Mouse (Mus musculus): ENCODE measurements at regions not wholly inside any gene's neighbourhood (a gene's known extent, or its start where the extent isn't known, plus 50 kb on each side); places are given as distances from the start of the nearest gene placed in this dataset.

DNA sequence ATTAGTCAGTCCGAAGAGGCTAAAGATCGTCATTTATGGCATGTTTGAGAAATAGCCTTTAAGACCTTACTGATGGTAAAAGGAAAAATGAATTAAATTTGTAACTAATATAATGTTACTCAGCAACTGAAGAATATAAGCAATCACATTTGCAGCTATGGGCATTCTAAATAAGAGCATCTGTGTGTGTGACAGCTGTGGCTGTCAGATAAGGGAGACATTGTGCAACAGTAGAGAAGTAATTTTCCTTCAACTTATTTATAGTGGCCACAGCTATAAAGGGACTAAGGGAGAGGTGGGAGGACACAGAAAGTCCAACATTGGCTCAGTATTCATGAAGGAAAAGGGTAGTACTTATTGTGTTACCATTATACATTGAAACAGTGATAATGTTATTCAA is 591.8 kb upstream of the Fat1 start:
- TF ChIP-seq CTCF (IDR thresholded peaks at IDR 0.05), result no peak
- DNase-seq (ENCODE audit: extremely low spot score in 1 of 2, low spot score in 2 of 2), result no peak
- intact Hi-C loops (cut with DNase I), result no loop called here

DNA sequence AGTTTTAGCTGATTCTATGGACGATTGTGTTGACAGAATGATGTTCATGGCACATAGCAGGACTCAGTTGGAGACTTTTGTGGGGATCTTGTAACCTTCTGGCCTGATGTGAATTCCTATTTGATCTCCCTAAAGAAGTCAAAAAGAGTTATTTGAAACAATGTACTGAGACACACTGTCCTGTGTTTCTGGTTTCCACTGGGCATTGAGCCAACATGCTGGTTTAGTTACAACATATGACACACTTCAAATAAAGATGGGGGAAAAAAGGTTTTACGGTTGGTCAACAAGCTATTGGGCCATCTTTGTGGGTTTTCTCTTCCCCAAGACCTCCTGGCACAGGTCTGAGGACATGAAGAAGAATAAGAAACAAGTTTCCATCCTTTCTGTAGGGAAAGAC is 591.3 kb upstream of the Fat1 start:
- no peak for DNase-seq (ENCODE audit: extremely low spot score in 1 of 2, low spot score in 2 of 2)
- Histone ChIP-seq H3K4me3 (no peak overlapping the region), H3K27ac (no peak overlapping the region)
- intact Hi-C loops (cut with DNase I), result no loop called here
- no peak for TF ChIP-seq CTCF (IDR thresholded peaks at IDR 0.05)

More for the DNA sequence above, 591.8 kb upstream of the Fat1 start:
- Histone ChIP-seq H3K27ac (no peak overlapping the region), H3K4me3 (no peak overlapping the region)

DNA sequence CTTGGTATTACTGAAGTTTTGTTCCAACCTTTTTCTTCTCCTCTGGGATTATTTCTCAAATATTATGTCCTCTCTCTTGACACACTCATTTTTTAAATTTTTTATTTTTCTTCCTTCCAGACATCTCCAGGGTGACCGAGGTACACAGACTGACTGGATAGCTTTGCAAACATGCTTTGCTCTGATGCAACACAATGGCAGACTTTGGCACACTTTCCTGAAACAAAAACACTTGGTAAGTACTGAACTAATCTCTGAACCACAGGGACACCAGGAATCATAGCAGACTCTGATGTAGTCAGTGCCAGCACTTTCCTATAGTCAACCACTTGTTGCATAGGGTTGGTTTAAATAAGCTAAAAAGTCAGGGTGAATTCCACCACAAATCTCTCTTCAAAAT is 587.8 kb upstream of the Fat1 start:
- DNase-seq (ENCODE audit: extremely low spot score in 1 of 2, low spot score in 2 of 2), result no peak
- Histone ChIP-seq H3K4me3 (no peak overlapping the region), H3K27ac (no peak overlapping the region)
- no peak for TF ChIP-seq CTCF (IDR thresholded peaks at IDR 0.05)
- intact Hi-C loops (cut with DNase I), result no loop called here

DNA sequence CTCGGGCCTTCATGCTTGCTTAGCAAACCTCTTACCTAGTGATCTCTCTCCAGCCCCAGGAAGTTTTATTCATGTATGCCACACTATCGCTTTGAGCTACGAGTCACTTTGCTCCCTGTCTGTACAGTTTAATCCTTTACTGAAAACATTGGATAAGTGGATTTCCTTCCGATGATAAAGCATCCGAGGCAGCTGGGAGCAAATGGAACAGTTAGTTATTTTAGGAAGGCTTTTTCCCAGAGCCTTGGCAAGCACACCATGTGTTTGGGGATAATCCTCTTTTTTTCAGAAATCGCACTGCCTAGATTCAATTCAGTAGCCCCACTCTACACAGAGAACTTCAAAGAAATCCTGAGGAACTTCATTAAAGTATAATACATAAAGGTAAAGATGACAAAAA is 561.3 kb upstream of the Fat1 start:
- no peak for DNase-seq (ENCODE audit: extremely low spot score in 1 of 2, low spot score in 2 of 2)
- intact Hi-C loops (cut with DNase I), result loop anchor here (10.0 kb wide), 1 partner anchor 561 kb away; the partner anchor contains the start of gene Fat1

GRCm38 (mm10) chr8:44377731-44378130 is 557.5 kb upstream of the Fat1 start:
- no peak for DNase-seq (ENCODE audit: extremely low spot score in 1 of 2, low spot score in 2 of 2)
- intact Hi-C loops (cut with DNase I), result loop anchor here (10.0 kb wide), 1 partner anchor 557 kb away; the partner anchor contains the start of gene Fat1
- Histone ChIP-seq H3K27ac (no peak overlapping the region), H3K4me3 (no peak overlapping the region)
- TF ChIP-seq CTCF (IDR thresholded peaks at IDR 0.05), result no peak

More for the DNA sequence above, 561.3 kb upstream of the Fat1 start:
- Histone ChIP-seq H3K27ac (no peak overlapping the region), H3K4me3 (no peak overlapping the region)
- no peak for TF ChIP-seq CTCF (IDR thresholded peaks at IDR 0.05)

- no peak for DNase-seq (ENCODE audit: extremely low spot score in 1 of 2, low spot score in 2 of 2)
- no peak overlapping the region for H3K4me3 ChIP-seq
- H3K27ac ChIP-seq, result no peak overlapping the region
- intact Hi-C loops (cut with DNase I), result no loop called here
- no peak for TF ChIP-seq CTCF (IDR thresholded peaks at IDR 0.05)
Observed at GRCm38 (mm10) chr8:44408462-44408861, 526.8 kb upstream of the Fat1 start.

- TF ChIP-seq CTCF (IDR thresholded peaks at IDR 0.05), result no peak
- intact Hi-C loops (cut with DNase I), result no loop called here
- DNase-seq (ENCODE audit: extremely low spot score in 1 of 2, low spot score in 2 of 2), result no peak
- Histone ChIP-seq H3K4me3 (no peak overlapping the region), H3K27ac (no peak overlapping the region)
Observed at GRCm38 (mm10) chr8:44410261-44410660, 525.0 kb upstream of the Fat1 start.

DNA sequence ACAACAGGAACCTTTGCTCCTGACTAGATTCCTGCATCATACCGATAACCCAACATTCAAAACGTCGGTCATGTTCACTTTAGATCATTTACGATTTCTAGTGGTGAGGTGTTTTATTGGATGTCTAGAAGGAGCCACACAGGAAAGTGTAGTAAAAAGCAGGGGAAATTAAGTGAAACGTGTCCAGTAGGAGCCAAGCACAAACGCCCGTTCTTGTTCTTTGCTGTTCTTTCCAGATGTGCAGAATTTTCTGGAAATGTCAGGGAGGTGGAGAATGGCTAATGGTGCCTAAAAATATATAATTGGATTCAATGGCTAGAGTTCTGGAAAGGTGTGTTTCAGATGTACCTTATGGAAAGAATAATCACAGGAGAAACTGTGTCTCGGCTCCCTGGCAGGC is 517.2 kb upstream of the Fat1 start:
- Histone ChIP-seq H3K4me3 (no peak overlapping the region), H3K27ac (no peak overlapping the region)
- TF ChIP-seq CTCF (IDR thresholded peaks at IDR 0.05), result no peak
- intact Hi-C loops (cut with DNase I), result no loop called here
- no peak for DNase-seq (ENCODE audit: extremely low spot score in 1 of 2, low spot score in 2 of 2)

DNA sequence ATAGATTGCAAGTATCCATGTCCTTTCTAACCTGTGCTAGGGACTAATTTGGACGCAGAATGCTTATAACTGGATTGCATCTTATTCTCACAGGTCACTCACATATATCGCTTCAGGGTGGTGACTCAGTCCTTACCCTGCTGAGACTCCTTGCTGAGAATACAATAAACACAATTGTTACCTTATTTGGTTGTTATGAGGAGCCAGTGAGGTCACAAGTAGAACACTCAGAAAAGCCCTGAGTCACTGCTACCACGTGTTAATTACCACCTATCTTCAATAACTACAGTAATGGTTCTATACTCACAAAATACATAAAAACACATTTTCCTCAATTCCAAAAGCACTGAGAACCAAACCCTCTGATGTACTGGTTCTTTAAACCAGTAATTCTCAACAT is 479.8 kb upstream of the Fat1 start:
- intact Hi-C loops (cut with DNase I), result no loop called here
- TF ChIP-seq CTCF (IDR thresholded peaks at IDR 0.05), result no peak
- DNase-seq (ENCODE audit: extremely low spot score in 1 of 2, low spot score in 2 of 2), result no peak
- no peak overlapping the region for H3K4me3 ChIP-seq
- H3K27ac ChIP-seq, result no peak overlapping the region

- DNase-seq (ENCODE audit: extremely low spot score in 1 of 2, low spot score in 2 of 2), result no peak
- Histone ChIP-seq H3K27ac (no peak overlapping the region), H3K4me3 (no peak overlapping the region)
- intact Hi-C loops (cut with DNase I), result no loop called here
- no peak for TF ChIP-seq CTCF (IDR thresholded peaks at IDR 0.05)
Observed at GRCm38 (mm10) chr8:44456336-44456735, 478.9 kb upstream of the Fat1 start.

DNA sequence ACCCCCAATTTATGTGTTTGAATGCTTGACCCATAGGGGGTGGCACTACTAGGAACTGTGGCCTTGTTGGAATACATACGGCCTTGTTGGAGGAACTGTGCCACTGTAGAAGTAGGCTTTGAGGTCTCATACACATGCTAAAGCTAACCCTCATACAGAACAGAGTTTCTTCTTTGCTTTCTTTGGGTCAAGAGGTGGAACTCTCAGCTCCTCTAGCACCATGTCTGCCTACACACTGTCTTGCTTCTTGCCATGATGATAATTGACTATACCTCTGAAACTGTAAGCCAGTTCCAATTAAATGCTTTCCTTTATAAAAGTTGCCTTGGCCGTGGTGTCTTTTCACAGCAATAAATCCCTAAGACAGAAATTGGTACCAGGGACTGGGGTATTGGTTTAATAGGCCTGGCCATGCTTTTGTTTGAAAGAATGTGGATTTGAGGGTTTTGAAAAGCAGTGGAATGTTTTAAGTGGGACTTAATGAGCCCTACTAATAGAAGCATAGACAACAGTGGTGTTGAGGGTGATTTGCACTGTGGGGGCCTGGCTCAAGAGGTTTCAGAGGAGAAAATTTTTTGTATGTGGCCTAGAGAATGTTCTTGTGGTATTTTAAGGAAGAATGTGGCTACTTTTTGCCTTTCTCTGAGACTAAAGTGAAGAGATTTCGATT is 468.7 kb upstream of the Fat1 start:
- DNase-seq (ENCODE audit: extremely low spot score in 1 of 2, low spot score in 2 of 2), result no peak
- Histone ChIP-seq H3K4me3 (no peak overlapping the region), H3K27ac (no peak overlapping the region)
- no peak for TF ChIP-seq CTCF (IDR thresholded peaks at IDR 0.05)
- intact Hi-C loops (cut with DNase I), result no loop called here

- no peak for TF ChIP-seq CTCF (IDR thresholded peaks at IDR 0.05)
- no peak overlapping the region for H3K4me3 ChIP-seq
- intact Hi-C loops (cut with DNase I), result no loop called here
- no peak for DNase-seq (ENCODE audit: extremely low spot score in 1 of 2, low spot score in 2 of 2)
- no peak overlapping the region for H3K27ac ChIP-seq
Observed at GRCm38 (mm10) chr8:44512876-44513275, 422.4 kb upstream of the Fat1 start.

DNA sequence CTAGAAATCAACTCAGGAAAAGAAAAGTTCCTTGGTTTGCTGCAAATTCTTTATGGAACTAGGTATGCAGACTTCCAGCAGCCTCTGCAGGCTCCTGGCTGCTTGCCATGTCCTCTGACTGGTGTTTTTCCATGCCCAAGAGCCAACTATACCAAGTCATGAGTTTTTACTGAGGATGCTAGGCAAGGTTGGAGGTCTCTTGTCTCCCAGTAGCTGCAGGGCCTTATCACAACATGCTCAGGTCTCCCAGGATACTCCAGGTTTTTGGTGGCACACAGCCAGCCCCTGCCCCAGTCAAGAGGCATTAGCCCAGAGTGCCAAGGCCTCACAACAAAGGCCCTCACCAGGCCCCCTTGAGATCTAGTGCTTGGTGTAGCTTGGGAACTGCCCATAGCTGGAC is 409.3 kb upstream of the Fat1 start:
- intact Hi-C loops (cut with DNase I), result no loop called here
- TF ChIP-seq CTCF (IDR thresholded peaks at IDR 0.05), result no peak
- no peak overlapping the region for H3K27ac ChIP-seq
- DNase-seq (ENCODE audit: extremely low spot score in 1 of 2, low spot score in 2 of 2), result no peak
- H3K4me3 ChIP-seq, result no peak overlapping the region

Data from left cerebral cortex, adult 2 months (tissue).